Mouse (Mus musculus): Measurements from ENCODE around the gene Aqp12.
"Not testable (repeated sequence)": the region's sequence is repeated elsewhere in the genome, so short reads cannot be mapped to it uniquely, and the experiment has no call there.

Gene Aqp12

DNA sequence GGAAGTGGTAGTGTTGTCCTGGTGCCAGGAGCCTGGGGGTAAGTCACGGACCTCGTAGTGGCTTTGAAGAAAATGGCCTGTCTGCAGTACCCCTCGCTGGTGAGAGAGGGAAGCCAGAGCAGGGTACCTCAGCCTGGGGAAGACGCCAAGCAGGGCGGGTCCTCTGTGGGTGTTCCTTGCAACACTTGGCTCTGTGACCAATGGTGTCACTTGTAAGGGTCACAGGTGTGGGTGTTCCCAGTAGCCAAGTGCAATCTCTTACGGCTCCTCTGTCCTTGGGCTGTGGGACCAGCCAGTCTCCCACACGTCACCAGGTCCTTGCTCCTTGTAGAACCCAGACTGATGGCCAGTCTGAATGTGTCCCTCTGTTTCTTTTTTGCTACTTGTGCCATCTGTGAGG, at the start of gene Aqp12:
Gene Aqp12 (plus strand): TSS at position 274 of the 400 bp plus-strand sequence.
- DNase-seq (ENCODE audit: low read depth in 2 of 2, low spot score in 2 of 2) = no peak

DNA sequence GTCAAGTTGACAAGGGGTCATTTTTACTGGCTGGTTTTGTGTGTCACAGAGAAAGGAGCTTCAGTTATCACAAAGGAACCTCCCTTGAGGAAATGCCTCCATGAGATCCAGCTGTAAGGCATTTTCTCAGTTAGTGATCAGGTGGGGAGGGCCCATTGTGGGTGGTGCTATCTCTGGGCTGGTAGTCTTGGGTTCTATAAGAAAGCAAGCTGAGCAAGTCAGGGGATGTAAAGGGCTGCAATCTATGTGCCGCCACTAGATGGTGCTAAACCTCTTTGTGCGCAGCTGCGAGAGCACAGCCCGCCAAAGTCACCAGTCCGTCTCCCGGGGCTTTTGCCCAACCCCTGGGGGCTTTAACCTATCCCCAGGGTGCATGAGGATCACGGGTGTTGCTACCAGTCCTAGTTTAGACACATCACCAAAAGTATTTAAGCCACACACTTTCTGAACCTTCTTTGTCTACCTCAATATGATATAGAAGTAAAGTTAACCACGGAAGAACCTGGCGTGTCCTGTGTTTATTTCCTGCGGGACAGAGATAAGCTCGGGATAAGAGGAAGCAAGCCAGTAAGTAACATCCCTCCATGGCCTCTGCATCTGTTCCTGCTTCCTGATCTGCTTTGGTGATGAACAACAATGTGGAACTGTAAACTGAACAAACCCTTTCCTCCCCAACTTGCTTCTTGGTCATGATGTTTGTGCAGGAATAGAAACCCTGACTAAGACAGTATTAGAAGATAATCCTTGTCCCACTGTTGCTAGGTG, 49.4 kb upstream of the Aqp12 start:
- peak; percentile 40 to 64 for DNase-seq (ENCODE audit: low read depth in 2 of 2, low spot score in 2 of 2)

DNA sequence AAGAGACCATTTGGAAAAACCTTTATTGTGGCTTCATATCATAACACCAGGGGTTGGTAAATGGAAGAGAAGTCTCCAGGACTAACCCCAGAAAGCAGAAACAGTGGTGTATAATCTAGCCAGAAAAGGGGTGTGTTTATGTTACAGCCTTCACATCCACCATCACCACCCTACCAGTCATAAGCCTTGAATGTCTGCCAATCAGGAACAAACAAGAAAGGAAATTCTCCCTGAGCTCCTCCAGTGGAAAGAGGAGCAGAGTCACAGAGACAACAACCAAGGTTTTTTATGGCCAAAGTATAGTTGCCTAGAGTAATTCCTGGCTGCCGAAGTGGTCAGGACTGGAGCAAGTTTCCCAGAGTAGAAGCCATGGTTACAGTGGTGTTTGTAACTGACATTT, 47.1 kb upstream of the Aqp12 start:
- DNase-seq (ENCODE audit: low read depth in 2 of 2, low spot score in 2 of 2) = no peak

DNA sequence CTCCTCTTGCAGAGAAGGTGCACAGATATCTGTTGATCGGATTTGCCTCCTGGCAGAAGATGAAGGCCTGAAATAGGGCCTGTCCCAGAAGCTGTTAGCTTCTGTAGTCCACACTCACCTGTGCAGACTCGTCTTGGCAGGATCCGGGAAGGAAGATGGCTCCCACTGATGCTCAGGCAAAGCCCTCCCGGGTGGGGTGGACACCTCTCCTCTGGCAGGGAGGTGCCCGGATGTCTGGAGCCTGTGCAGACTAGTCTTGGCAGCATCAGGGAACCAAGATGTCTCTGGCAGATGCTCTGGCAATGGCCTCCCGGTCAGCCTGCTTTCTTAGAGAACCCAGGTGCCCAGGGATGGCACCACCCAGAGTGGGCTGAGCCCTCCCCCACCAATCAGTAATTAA, 35.3 kb upstream of the Aqp12 start:
- not testable (repeated sequence) for DNase-seq (ENCODE audit: low read depth in 2 of 2, low spot score in 2 of 2)

DNA sequence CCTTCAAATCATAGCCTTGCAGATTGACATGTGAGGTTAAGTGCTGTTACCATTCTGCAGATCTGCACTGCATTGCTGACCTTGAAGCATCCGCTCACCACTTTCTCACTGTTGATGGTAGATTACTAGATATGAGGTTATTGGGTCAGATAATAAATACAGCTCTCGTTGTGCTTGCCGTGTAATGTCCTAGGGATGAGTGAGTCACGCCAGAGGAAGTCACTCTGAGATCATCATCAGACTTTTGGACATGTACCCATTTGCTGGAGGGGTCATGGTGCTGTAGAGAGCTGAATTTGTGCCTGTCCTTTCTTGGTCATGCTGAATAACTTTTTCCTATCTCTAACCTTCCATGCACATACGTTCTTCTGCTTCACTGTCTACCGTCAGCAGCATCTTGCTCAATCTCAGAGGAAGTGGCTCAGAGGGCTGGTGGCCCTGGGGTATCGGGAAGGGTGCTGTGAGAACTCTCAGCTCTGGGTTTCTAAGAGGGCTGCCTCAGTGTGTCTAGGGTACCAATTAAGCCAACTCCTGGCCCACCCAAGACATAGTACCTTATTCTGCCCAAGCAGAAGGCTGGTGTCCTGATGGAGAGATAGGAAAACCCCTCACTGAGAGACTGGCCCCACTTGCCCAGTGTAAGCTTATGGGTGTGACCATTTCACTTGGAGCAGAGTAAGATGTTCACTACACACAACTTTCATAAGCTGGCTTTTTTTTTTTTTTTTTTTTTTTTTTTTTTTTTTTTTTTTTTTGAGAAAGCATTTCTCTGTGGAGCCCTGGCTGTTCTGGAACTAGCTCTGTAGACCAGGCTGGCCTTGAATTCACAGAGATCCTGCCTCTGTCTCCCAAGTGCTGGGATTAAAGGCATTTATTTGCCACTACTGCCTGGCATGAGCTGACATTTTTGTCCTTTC, 34.0 kb upstream of the Aqp12 start:
- DNase-seq (ENCODE audit: low read depth in 2 of 2, low spot score in 2 of 2) = no peak

DNA sequence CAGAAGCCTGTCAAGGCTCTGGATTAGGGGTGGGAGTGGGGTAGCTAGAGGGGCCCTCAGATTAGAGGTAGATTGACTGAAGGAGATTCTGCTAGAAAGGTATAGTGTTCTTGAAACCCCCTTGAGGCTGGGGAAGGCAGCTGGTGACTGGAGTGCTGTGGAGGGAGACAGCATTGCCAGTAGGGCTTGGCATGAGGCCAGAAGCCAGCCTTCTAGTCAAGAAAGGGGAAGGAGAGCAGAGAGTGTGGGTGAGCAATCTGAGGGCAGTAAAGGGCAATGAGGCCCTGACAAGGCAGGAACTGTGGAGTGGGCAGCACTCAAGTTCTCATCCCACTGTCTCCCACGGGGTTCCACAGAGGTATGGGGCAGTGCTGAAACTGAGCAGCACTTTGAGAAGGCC, 33.3 kb upstream of the Aqp12 start:
- DNase-seq (ENCODE audit: low read depth in 2 of 2, low spot score in 2 of 2) = no peak

DNA sequence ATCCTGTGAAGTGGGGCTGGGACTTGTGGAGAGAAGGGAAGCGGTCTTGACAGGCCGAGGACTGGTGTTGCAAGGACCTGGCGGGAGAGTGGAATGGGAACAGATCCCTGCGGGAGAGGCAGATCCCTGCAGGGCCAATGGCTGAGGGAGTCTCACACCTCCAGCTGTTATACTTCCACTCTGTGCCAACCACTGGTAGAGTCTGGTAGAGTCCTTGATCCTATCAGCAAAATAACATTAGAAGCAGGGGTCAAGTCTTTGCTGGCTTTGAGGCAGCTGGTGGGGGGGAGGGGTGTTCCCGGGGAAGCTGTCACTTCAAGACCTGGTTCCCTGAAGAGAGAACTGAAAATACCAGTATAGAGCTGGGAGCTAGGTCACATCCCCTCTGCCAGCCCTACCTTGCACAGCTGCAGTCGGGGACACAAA, 30.0 kb upstream of the Aqp12 start:
- DNase-seq (ENCODE audit: low read depth in 2 of 2, low spot score in 2 of 2) = no peak

DNA sequence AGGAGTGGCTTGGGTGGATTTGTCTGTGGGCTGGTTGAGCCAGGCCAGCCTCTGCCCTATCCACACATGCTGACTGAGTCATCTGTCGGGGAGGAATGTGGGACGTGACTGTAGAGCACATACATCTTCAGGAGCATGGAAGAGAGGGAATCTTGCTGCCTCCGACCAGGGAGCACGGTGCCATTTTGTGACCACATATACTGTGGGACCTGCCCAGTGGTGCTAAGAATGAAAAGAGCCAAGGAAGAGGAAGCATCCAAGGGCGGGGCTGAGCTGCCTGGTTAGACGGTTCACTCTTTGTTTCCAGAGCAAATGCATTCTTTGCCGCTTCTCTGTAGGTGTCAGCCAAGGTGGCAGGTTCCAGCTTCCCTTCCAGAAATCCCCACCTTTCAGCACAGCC, 27.5 kb upstream of the Aqp12 start:
- no peak for DNase-seq (ENCODE audit: low read depth in 2 of 2, low spot score in 2 of 2)

DNA sequence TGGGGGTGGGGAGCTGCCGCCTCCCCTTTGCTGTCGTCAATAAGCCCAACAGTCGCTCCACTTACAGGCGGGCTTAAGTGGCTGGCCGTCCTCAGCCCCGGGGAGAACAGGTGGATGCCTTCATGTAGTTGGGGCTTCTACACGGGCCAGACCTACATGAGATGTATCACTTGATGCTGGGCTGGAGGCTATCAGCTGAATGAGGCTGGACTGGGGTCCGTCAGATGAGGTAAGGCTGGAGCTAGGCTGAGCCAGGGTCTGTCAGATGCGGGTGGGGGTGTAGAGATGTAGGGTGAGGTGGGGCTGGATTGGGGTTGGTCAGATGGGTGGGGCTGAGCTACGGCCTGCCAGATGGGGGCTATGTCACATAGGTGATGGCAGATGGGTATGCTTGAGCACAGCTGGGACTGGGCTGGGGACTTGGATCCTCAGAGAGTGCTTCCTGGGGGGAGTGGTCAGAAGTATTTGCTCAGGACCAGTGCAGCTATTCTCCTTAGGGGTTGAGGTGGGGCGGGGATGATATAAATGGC, 27.0 kb upstream of the Aqp12 start:
- no peak for DNase-seq (ENCODE audit: low read depth in 2 of 2, low spot score in 2 of 2)

DNA sequence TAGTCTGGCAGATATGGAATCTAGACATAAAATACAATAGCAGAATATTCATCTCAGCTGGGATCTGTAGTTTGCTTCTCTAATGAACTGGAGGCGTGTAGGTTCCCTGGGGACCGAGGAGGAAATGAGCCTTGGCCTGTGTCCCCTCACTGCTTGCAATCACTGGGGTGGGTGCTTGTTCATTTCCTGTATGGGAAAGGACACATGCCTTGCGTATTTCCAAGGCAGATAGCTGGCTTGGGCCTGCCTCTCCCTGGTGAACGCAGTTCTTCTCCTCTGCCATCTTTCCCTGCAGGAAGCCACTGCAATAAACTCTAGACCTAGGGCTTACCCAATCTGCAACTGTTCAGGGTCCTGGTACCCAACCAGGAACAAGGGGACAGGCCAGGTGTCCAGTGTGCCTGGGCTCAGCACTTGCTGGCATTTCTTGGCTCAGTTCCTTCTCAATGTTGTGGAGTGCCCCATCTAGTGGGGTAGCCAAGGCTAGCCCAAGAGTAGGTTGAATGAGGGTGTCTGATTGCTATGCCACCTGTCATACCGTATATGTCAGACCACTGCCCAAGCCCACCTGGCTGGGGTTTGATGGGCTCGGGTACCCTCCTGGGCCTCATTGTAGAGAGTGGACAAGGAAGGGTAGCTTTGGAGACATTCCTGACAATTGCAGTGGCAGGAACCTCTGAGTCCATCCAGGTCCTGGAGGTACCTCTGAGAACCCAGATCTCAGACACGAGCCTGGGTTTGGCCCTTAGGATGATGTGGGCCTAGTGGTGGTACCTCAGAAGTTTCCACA, 24.9 kb upstream of the Aqp12 start:
- DNase-seq (ENCODE audit: low read depth in 2 of 2, low spot score in 2 of 2) = no peak

DNA sequence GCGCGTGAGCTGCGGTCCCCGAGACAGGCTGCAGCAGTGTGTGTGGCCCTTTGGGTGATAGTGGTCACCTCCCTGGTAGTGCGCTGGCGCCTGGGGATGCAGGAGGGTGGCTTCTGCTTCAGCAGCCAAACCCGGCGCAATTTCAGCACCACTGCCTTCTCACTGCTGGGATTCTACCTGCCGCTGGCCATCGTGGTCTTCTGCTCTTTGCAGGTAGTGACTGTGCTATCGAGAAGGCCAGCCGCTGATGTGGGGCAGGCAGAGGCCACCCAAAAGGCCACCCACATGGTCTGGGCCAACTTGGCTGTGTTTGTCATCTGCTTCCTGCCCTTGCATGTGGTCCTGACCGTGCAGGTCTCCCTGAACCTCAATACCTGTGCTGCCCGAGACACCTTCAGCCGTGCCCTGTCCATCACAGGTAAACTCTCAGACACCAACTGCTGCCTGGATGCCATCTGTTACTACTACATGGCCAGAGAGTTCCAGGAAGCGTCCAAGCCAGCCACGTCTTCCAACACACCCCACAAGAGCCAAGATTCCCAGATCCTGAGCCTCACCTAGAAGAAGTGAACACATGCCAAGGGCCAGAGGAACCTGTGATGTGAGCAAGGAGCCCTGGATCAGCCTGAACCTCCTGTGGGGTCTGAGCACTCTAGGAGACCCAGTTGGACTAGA, 23.1 kb upstream of the Aqp12 start:
- no peak for DNase-seq (ENCODE audit: low read depth in 2 of 2, low spot score in 2 of 2)

DNA sequence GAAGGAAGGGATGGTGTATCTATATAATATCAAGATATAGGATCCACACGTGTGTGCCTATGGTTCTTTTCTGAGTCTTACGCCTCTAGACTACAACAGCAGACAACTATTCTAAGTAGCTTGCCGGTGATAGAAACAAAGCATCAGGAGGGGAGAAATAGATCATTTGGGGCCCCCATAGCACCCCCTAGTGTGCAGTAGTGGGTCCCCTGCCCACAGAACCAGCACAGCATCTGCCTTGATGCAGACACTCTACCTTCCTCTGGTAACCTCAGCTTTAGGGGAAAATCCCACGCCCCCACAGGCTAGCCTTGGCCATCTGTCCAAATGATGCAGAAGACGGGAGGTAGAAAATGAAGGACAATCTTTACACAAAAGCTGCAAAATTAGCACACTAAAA, 21.1 kb upstream of the Aqp12 start:
- no peak for DNase-seq (ENCODE audit: low read depth in 2 of 2, low spot score in 2 of 2)

DNA sequence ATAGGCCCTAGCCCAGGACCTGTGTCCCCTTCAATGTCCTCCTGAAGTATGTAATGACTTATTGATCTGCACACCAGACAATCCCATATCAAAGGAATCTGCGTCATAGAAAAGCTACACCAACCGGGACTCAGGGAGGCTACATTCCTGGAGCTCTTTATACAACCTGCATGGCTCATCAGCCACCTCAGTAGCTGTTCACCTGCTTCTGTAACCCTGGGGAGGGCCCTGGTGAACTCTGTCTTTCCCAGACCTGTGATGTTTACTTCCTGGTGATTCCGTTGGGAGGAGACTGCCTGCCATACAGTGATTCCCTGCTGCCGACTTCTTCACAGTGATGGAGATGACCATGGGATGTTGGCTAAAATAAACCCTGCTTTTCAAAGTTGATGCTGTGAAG, 17.2 kb upstream of the Aqp12 start:
- no peak for DNase-seq (ENCODE audit: low read depth in 2 of 2, low spot score in 2 of 2)

DNA sequence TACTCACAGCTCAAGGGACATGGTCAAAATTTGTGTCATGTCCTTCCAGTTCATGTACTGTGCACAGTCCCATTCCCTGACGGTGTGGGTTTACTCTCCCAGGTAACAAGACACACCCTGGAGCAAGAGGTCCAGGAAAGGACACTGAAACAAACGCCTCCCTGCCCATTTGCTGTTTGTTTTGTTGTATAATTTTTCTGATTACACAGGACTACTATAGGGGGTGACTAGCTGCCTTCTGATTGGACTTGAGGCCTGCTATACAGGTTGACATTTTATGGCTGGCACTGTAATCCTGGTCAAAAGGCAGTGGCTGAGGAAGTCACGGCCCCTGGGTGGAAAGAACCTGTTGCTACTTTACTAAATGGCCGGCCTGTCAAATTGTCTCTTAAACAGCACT, 16.2 kb upstream of the Aqp12 start:
- no peak for DNase-seq (ENCODE audit: low read depth in 2 of 2, low spot score in 2 of 2)

DNA sequence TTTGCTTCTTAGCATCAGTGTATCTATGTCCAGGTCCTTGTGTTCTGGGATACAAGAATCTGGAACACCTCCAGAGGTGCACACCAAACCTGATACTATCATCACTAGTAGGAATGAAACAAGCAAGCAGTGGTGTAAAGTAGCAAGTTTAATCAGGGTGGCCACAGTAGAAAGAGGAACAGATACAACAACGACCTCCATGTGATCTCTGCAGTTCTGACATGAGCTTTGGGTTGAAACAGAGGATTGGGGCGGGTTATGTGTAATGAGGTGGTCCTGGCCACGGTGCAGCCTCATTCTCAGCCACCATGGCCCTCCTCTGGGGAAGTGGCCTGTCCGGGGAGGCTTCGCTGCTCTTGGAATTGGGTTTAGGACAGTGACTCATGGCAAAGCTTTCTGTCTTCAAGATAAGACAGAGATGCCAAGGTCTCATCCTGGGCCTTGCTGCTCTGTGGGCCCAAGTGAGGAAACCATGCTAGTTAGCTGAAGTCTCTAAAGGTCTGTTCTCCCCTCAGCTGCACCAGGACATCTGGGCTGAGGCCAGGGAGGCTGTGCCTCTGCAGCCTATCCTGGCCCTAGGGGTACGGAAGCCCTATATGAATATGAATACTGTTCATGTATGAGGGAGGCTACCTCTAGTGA, 13.8 kb upstream of the Aqp12 start:
- no peak for DNase-seq (ENCODE audit: low read depth in 2 of 2, low spot score in 2 of 2)

DNA sequence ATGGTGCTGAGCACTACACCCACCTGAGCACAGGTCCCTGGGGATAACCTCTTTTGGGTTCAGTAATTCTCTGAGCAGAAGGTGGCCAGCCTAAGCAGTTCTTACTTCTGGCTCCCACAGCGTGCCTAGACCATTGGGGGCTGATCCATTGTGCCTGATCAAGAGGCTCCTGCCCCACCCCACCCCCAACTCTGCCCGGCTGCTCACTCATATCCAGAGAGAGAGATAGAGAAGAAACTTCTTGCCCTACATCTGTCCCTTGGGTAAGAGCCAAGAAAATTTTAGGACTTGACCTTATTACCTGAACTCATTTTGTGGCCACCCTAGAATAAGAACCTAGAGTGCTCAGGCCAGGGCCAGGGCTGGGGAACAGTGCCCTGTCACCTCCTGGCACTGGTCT, 13.3 kb upstream of the Aqp12 start:
- DNase-seq (ENCODE audit: low read depth in 2 of 2, low spot score in 2 of 2) = no peak

DNA sequence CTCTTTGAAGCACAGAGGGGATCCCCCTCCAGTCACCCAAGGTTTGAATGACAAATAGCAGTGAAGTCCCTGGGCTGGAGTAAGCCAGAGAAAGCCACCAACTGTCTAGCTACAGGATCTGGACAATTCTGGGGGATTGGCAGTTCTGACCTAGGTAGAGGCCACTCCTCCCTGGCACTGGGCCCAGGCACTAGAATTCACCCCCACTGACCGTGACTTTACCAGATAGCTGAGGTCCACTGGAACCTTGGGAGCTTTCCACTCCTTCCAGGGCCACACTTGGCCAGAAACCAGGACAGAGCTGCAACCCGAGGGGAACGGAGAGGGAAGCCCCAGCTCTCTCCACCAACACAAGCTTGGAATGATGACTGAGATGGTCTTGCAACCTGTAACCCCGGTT, 3.1 kb downstream of the Aqp12 start:
- no peak for DNase-seq (ENCODE audit: low read depth in 2 of 2, low spot score in 2 of 2)

DNA sequence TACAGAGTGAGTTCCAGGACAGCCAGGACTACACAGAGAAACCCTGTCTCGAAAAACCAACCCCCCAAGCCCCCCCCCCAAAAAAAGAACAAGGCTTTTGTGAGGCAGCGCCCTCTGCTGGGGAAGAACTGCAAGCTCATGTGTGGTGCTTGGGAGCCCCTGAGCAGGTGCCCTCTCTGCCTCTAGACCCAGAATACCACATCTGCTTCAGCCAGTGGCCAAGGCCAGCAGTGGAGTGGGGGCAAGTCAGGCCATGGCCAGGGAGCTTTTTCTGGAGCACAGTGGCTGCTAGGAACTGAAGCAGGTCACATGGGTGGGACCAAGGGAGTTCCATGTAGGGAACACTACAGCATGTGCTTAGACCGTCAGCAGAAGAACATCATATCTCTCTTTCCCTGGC, 4.6 kb downstream of the Aqp12 start:
- peak in 1 of 2 experiments; percentile 7 for DNase-seq (ENCODE audit: low read depth in 2 of 2, low spot score in 2 of 2)

DNA sequence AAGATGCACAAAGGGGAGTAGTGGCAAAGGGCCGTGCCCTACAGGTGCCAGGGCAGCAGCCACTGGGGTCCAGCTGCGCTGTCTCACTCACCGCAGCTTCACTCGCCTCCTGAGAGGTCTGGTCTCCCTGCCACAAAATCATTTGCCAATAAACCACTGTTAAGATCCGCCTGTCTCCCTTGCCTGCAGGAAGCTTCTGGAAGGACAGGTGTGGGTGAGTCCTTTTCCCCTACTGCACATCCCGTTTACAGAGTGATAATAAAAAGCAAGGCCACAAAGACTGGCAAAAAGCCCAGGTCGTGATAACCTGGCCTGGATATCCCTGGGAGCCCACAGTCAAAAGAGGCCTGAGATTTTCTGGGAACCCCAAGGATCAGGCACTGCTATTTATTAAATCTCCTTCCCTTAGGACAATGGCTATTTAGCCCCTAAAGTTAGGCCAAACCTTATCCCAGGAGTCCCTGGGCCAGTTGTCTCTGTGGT, 6.0 kb downstream of the Aqp12 start:
- no peak for DNase-seq (ENCODE audit: low read depth in 2 of 2, low spot score in 2 of 2)

DNA sequence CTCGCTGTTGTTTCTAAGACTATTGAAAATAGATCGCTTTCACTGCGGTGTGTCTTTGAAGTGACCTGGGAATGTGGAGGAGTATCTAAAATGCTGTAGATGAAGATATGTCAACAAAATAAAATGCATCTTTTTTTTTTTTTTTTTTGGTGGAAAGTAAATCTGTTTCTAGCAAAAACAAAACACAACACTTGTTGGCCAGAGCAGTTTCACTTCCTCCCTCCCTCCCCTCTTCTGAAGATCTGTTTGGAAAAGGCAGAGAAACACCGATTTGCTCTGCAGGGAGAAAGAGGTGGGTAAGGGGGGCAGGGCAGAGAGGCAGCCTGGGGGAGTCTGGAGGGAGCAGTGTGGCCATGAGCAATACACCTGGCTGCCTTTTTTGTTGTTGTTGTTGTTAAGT, 7.2 kb downstream of the Aqp12 start:
- DNase-seq (ENCODE audit: low read depth in 2 of 2, low spot score in 2 of 2) = no peak

All from CD8-positive naive resting alpha-beta T cell, adult 2 months (primary cell).